Mouse (Mus musculus) myocyte (in vitro differentiated cells): ENCODE data around the gene Ess2.

Source experiments
- CEBPB ChIP-seq: IDR thresholded peaks from 2 replicates; pipeline ENCODE4 v1.6.1; 2011; ENCODE audit warnings: mild to moderate bottlenecking, moderate library complexity; ENCODE audit not compliant: poor library complexity, insufficient read depth, severe bottlenecking
- POLR2A ChIP-seq: IDR thresholded peaks from one replicate; pipeline ENCODE4 v1.6.1; 2011; ENCODE audit warnings: low read depth, mild to moderate bottlenecking, control low read depth, moderate library complexity; ENCODE audit not compliant: insufficient read length
- POLR2AphosphoS2 ChIP-seq: IDR thresholded peaks from one replicate; pipeline ENCODE4 v1.6.1; 2011; ENCODE audit warnings: low read depth, control low read depth; ENCODE audit not compliant: insufficient read length

- TF ChIP-seq POLR2A: no peak
- TF ChIP-seq POLR2AphosphoS2: no peak
- TF ChIP-seq CEBPB: no peak
These were observed 17.2 kb downstream of the Ess2 start, which contains the start of gene Tssk1 for GRCm38 (mm10) chr16:17893923-17894322.
